Mouse (Mus musculus): ENCODE measurements around the gene Pcgf1. TPM values are rescaled to one million over a fixed set of nuclear protein-coding genes. Genes with fewer than 3 reads are reported as not detected.

Gene Pcgf1
- polyA plus RNA-seq, 1 experiment = 14.7 TPM

DNA sequence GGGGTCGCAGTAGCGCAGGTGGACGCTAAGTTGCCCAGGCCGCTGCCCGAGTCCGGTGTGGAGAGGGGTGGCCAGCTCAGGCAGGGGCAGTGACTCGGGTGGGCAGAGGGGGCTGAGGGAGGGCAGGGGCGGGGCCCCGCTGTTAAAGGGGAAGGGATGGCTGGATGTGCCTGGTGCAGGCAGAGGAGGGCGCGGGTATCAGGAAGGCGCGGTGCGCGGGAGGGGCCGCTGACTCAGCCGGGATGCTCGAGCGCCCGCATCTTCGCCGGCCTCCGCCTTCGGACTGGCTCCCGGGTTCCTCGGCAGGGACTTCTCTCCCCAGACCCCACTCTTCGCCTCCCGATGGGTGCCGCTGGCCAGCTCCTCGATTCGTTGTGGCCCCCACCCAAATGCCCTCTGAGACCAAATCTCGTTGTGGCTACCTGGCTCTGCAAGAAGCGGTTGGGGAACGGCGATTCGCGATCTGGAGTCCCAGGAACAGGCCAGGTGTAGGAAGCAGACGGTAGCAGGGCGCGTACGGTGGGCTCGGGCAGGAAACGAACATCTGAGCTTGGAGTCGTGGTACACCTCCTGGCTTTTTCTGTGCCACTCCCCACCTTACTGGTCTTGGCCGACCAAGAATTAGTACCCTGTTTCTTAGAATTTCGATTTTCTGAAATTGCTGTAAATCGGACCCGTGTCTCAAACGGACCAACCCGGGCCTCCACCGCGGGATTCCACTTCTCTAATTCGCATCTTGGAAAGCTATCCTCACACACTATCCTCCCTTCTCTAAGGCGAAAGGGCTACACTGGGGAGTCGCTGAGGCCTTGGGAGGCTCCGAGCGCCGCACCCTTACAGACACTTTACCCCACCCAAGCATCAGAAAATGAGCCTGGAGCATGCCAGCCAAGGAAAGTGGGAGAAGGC lies 7.1 kb upstream of the Pcgf1 start:
- H3K36me3 ChIP-seq (ENCODE audit: control insufficient read depth, insufficient read depth, low read length, poor library complexity, severe bottlenecking) = no peaks in the 10 kb centered on the region
- no peak overlapping the region for H3K27ac ChIP-seq (ENCODE audit: insufficient read depth, low read length)
- no peaks in the 10 kb centered on the region for H3K9me3 ChIP-seq (replicated peaks; ENCODE audit: control insufficient read depth, insufficient read depth, low read length, poor library complexity, severe bottlenecking)
- TF ChIP-seq CTCF (IDR thresholded peaks at IDR 0.05; ENCODE audit: low read depth, low read length) (no peak), POLR2A (IDR thresholded peaks at IDR 0.05; ENCODE audit: insufficient read depth, low read length) (no peak), EP300 (IDR thresholded peaks at IDR 0.05; ENCODE audit: insufficient read depth, low read depth, low read length) (no peak)
- H3K9ac ChIP-seq (ENCODE audit: low read depth, poor library complexity, severe bottlenecking) = peak overlapping the region; percentile 71
- peak overlapping the region; percentile 30 for H3K4me3 ChIP-seq (ENCODE audit: low read depth, low read length)
- peaks cover 35% of the 10 kb centered on the region for H3K27me3 ChIP-seq (ENCODE audit: control insufficient read depth, insufficient read depth, low read length, poor library complexity, severe bottlenecking)
- H3K4me1 ChIP-seq (ENCODE audit: control insufficient read depth, insufficient read depth, low read length) = no peaks in the 10 kb centered on the region

DNA sequence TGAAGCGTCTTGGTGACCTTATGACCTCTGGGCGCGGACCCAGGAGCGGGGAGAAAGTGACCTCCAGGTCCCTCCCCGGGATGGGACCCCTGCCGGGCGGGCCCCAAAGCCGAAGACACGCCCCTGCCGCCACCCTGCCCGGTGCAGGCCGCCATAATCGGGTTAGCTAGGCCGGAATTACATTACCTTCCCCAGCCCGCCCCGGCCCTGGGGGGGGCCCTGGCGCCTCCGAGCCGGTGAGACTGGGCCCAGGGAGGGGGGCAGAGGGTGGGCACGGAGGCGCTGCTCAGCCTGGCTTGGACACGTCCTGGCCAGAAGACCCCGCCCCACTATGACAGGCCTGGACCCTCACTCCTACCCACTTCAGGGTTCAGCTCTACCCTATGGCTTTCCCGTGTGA lies 6.4 kb upstream of the Pcgf1 start:
- Histone ChIP-seq H3K9me3 (replicated peaks; ENCODE audit: control insufficient read depth, insufficient read depth, low read length, poor library complexity, severe bottlenecking) (no peaks in the 10 kb centered on the region), H3K4me3 (ENCODE audit: low read depth, low read length) (peak overlapping the region; percentile 30; the same call in 1 of the 2 replicates), H3K36me3 (ENCODE audit: control insufficient read depth, insufficient read depth, low read length, poor library complexity, severe bottlenecking) (no peaks in the 10 kb centered on the region), H3K27me3 (ENCODE audit: control insufficient read depth, insufficient read depth, low read length, poor library complexity, severe bottlenecking) (peaks cover 35% of the 10 kb centered on the region), H3K4me1 (ENCODE audit: control insufficient read depth, insufficient read depth, low read length) (no peaks in the 10 kb centered on the region), H3K27ac (ENCODE audit: insufficient read depth, low read length) (no peak overlapping the region), H3K9ac (ENCODE audit: low read depth, poor library complexity, severe bottlenecking) (no peak overlapping the region)
- no peak for TF ChIP-seq CTCF (IDR thresholded peaks at IDR 0.05; ENCODE audit: low read depth, low read length)
- TF ChIP-seq POLR2A (IDR thresholded peaks at IDR 0.05; ENCODE audit: insufficient read depth, low read length) = no peak
- TF ChIP-seq EP300 (IDR thresholded peaks at IDR 0.05; ENCODE audit: insufficient read depth, low read depth, low read length) = no peak

DNA sequence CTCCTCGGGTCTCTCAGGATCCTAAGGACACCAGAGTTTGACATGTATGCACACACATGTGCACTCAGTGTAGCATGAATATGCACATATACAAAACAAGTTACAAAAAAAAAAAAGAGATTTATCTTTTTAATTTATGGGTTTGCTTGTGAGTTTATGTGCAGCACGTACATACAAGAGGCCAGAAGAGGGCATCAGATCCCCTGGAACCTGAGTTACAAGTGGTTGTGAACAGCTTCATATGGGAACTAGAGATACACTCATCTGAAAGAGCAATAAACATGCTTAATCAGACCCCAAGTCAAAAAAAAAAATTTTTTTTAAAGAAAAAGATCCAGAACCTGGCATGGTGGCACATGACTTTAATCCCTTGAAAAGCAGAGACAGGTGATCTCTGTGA lies 2.7 kb upstream of the Pcgf1 start:
- Histone ChIP-seq H3K9ac (ENCODE audit: low read depth, poor library complexity, severe bottlenecking) (no peak overlapping the region), H3K4me1 (ENCODE audit: control insufficient read depth, insufficient read depth, low read length) (no peaks in the 10 kb centered on the region), H3K36me3 (ENCODE audit: control insufficient read depth, insufficient read depth, low read length, poor library complexity, severe bottlenecking) (no peaks in the 10 kb centered on the region), H3K9me3 (replicated peaks; ENCODE audit: control insufficient read depth, insufficient read depth, low read length, poor library complexity, severe bottlenecking) (no peaks in the 10 kb centered on the region), H3K27ac (ENCODE audit: insufficient read depth, low read length) (no peak overlapping the region), H3K4me3 (ENCODE audit: low read depth, low read length) (no peak overlapping the region), H3K27me3 (ENCODE audit: control insufficient read depth, insufficient read depth, low read length, poor library complexity, severe bottlenecking) (peaks cover 11% of the 10 kb centered on the region)
- TF ChIP-seq CTCF (IDR thresholded peaks at IDR 0.05; ENCODE audit: low read depth, low read length) (no peak), POLR2A (IDR thresholded peaks at IDR 0.05; ENCODE audit: insufficient read depth, low read length) (no peak), EP300 (IDR thresholded peaks at IDR 0.05; ENCODE audit: insufficient read depth, low read depth, low read length) (no peak)

DNA sequence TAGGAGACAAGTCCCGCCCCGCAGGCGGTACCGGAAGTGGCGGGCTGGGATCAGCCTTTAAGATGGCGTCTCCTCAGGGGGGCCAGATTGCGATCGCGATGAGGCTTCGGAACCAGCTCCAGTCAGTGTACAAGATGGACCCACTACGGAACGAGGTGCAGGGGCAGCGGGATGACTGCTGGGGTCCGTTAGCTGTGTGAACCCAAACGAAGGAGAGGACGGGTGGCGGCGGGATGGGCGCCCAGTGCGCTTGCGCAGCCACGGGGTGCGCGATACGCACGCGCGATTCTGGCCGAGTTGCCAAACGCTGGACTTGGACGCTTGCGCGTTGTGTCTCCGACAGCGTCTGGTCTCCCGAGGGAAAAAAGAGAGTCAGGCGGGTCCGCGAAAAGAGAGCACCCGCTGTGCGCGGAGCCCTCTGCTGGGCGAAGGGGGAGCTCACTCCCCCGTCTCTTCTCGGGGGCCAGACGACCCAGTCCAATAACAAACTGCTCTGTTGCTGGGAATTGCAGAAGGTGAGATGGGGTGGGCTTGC lies 722 bp downstream of the Pcgf1 start:
- peaks cover 3% of the 10 kb centered on the region; the same call in 1 of the 2 replicates for H3K36me3 ChIP-seq (ENCODE audit: control insufficient read depth, insufficient read depth, low read length, poor library complexity, severe bottlenecking)
- H3K9ac ChIP-seq (ENCODE audit: low read depth, poor library complexity, severe bottlenecking) = peak overlapping the region; percentile 63
- TF ChIP-seq EP300 (IDR thresholded peaks at IDR 0.05; ENCODE audit: insufficient read depth, low read depth, low read length) (0 out of 2 replicates have a peak, but pooled peaks have one; percentile 36), CTCF (IDR thresholded peaks at IDR 0.05; ENCODE audit: low read depth, low read length) (no peak)
- no peaks in the 10 kb centered on the region for H3K9me3 ChIP-seq (replicated peaks; ENCODE audit: control insufficient read depth, insufficient read depth, low read length, poor library complexity, severe bottlenecking)
- peak overlapping the region; percentile 80 for H3K4me3 ChIP-seq (ENCODE audit: low read depth, low read length)
- no peak overlapping the region for H3K27ac ChIP-seq (ENCODE audit: insufficient read depth, low read length)
- no peaks in the 10 kb centered on the region for H3K27me3 ChIP-seq (ENCODE audit: control insufficient read depth, insufficient read depth, low read length, poor library complexity, severe bottlenecking)
- no peaks in the 10 kb centered on the region for H3K4me1 ChIP-seq (ENCODE audit: control insufficient read depth, insufficient read depth, low read length)

DNA sequence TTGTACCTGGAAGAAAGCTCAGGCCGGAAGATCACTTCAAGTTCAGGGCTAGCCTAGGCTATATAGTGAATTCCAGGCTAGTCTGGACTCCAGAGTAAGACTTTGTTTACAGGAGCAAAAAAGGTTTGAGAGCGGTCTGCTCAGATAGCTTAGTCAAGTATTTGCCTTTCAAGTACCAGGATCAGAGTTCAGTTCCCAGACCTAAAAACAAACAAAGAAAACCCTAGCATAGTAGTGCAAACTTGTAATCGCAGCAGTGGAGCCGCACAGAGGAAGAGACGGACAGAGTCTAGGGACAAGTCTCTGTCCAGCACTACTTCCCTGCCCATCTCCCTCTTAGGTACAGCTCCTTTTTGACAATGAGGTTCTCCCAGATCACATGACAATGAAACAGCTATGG lies 2.5 kb downstream of the Pcgf1 start:
- Histone ChIP-seq H3K27ac (ENCODE audit: insufficient read depth, low read length) (no peak overlapping the region), H3K9me3 (replicated peaks; ENCODE audit: control insufficient read depth, insufficient read depth, low read length, poor library complexity, severe bottlenecking) (no peaks in the 10 kb centered on the region), H3K4me3 (ENCODE audit: low read depth, low read length) (no peak overlapping the region), H3K9ac (ENCODE audit: low read depth, poor library complexity, severe bottlenecking) (no peak overlapping the region), H3K36me3 (ENCODE audit: control insufficient read depth, insufficient read depth, low read length, poor library complexity, severe bottlenecking) (peaks cover 3% of the 10 kb centered on the region; the same call in 1 of the 2 replicates), H3K4me1 (ENCODE audit: control insufficient read depth, insufficient read depth, low read length) (no peaks in the 10 kb centered on the region), H3K27me3 (ENCODE audit: control insufficient read depth, insufficient read depth, low read length, poor library complexity, severe bottlenecking) (no peaks in the 10 kb centered on the region)
- TF ChIP-seq POLR2A (IDR thresholded peaks at IDR 0.05; ENCODE audit: insufficient read depth, low read length) (no peak), EP300 (IDR thresholded peaks at IDR 0.05; ENCODE audit: insufficient read depth, low read depth, low read length) (no peak), CTCF (IDR thresholded peaks at IDR 0.05; ENCODE audit: low read depth, low read length) (no peak)

DNA sequence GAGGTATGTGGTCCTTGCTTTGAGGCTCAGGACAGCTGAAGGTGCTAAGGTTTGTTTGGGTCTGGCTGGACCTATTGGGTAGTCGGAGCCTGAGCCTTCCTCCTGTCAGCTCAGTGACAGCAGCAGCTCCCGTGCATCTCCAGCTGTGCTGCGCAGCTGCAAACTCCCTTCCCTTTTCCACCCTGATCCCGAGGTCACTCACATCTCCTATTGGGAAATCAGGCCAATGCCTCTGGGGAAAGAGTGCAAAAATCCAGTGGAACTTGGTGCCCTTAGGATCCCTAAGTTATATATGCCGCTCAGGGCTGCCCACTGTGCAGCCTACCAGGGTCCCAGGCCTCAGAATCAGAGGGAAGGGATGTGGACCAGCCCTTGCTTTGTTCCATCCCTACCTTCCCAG lies 5.8 kb downstream of the Pcgf1 start:
- Histone ChIP-seq H3K9ac (ENCODE audit: low read depth, poor library complexity, severe bottlenecking) (no peak overlapping the region), H3K4me1 (ENCODE audit: control insufficient read depth, insufficient read depth, low read length) (no peaks in the 10 kb centered on the region), H3K36me3 (ENCODE audit: control insufficient read depth, insufficient read depth, low read length, poor library complexity, severe bottlenecking) (peaks cover 3% of the 10 kb centered on the region; the same call in 1 of the 2 replicates), H3K4me3 (ENCODE audit: low read depth, low read length) (no peak overlapping the region), H3K27ac (ENCODE audit: insufficient read depth, low read length) (no peak overlapping the region), H3K9me3 (replicated peaks; ENCODE audit: control insufficient read depth, insufficient read depth, low read length, poor library complexity, severe bottlenecking) (no peaks in the 10 kb centered on the region), H3K27me3 (ENCODE audit: control insufficient read depth, insufficient read depth, low read length, poor library complexity, severe bottlenecking) (no peaks in the 10 kb centered on the region)
- TF ChIP-seq CTCF (IDR thresholded peaks at IDR 0.05; ENCODE audit: low read depth, low read length) (no peak), EP300 (IDR thresholded peaks at IDR 0.05; ENCODE audit: insufficient read depth, low read depth, low read length) (no peak), POLR2A (IDR thresholded peaks at IDR 0.05; ENCODE audit: insufficient read depth, low read length) (no peak)
